Mouse (Mus musculus): ENCODE data around the gene Ptma. TPM values are rescaled to one million over a fixed set of nuclear protein-coding genes. Genes with fewer than 3 reads are reported as not detected.
"Not testable (repeated sequence)": the region's sequence is repeated elsewhere in the genome, so short reads cannot be mapped to it uniquely, and the experiment has no call there.

Ptma gene
- polyA plus RNA-seq, 1 experiment from 2014 or later, result 2,480 TPM

DNA sequence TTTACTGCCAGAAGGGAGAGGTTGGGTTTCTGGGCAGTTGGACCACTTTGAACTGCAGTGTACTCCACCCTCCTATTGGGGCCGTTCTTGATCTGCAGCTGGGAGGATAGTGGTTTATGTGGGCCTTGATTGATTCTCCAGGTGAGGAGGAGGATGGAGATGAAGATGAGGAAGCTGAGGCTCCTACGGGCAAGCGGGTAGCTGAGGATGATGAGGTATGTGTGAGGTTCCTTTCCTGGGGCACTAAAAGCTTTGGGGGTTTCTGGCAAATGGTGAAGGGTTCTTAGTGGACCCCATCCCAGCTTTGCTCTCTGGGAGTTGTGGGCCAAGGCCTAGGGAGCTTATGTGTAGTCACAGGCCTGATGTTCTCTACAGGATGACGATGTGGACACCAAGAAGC lies 3.1 kb downstream of the Ptma start:
- Histone ChIP-seq H3K27me3 (replicated peaks; ENCODE audit: control insufficient read depth, insufficient read depth, low read length) (no peaks in the 10 kb centered on the region), H3K36me3 (ENCODE audit: control insufficient read depth, insufficient read depth, low read length) (peaks cover 29% of the 10 kb centered on the region), H3K9me3 (replicated peaks; ENCODE audit: control insufficient read depth, low read length) (no peaks in the 10 kb centered on the region), H3K27ac (ENCODE audit: low read depth, low read length) (no peak overlapping the region), H3K9ac (ENCODE audit: low read length) (peak overlapping the region; percentile 100), H3K4me1 (ENCODE audit: control insufficient read depth, insufficient read depth, low read length) (peaks cover 20% of the 10 kb centered on the region), H3K4me3 (ENCODE audit: low read depth, low read length) (peak overlapping the region; percentile 100), H3K4me2 (ENCODE audit: low read length) (peak overlapping the region; percentile 83)
- WGBS, result 37% methylated on average over 4 of the region's 4 CpGs
- no peak for ATAC-seq
- no peak for DNase-seq (ENCODE audit: low spot score)

DNA sequence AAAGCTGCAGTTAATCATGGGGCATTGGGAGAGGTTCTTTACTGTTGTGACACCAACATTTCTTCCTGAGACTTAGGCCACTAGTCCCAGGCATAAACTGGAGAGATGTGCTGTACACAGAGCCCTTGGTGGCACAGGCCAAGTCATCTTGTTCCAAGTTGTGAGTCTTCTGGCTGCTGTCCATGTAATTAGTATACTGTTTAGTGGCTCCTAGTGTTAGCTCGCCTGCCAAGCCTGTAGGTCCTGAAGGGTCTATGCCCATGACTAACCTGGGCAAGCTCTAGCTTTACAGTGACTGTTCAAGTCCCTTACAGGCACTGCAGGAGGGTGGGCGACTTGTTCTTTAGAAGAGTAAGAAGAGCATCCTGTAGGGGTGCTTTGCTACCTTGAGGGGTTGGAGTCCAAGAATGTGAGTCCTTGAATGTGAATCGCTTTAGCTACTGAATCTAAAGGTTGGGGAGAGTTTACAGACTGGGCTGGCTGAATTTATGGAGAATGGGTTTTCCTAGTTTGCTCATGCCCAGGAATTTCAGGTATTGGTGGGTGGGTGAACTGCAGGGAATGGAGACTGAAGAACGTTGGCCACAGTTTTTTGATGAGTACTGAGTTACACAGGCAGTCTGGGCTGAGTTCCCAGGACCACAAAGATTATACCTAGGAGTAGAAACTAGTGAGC lies 4.5 kb downstream of the Ptma start:
- 15% methylated on average over 4 of the region's 4 CpGs for WGBS
- no peaks in the 10 kb centered on the region for H3K27me3 ChIP-seq (replicated peaks; ENCODE audit: control insufficient read depth, insufficient read depth, low read length)
- H3K4me1 ChIP-seq (ENCODE audit: control insufficient read depth, insufficient read depth, low read length), result peaks cover 16% of the 10 kb centered on the region
- peaks cover 29% of the 10 kb centered on the region for H3K36me3 ChIP-seq (ENCODE audit: control insufficient read depth, insufficient read depth, low read length)
- ATAC-seq (no peak), DNase-seq (ENCODE audit: low spot score) (peak; percentile 72)
- peak overlapping the region; percentile 7; the same call in 1 of the 2 replicates for H3K4me3 ChIP-seq (ENCODE audit: low read depth, low read length)
- H3K4me2 ChIP-seq (ENCODE audit: low read length), result peak overlapping the region; percentile 16; the same call in 1 of the 2 replicates
- H3K27ac ChIP-seq (ENCODE audit: low read depth, low read length), result no peak overlapping the region
- H3K9me3 ChIP-seq (replicated peaks; ENCODE audit: control insufficient read depth, low read length), result no peaks in the 10 kb centered on the region
- no peak overlapping the region; the same call in 1 of the 2 replicates for H3K9ac ChIP-seq (ENCODE audit: low read length)

DNA sequence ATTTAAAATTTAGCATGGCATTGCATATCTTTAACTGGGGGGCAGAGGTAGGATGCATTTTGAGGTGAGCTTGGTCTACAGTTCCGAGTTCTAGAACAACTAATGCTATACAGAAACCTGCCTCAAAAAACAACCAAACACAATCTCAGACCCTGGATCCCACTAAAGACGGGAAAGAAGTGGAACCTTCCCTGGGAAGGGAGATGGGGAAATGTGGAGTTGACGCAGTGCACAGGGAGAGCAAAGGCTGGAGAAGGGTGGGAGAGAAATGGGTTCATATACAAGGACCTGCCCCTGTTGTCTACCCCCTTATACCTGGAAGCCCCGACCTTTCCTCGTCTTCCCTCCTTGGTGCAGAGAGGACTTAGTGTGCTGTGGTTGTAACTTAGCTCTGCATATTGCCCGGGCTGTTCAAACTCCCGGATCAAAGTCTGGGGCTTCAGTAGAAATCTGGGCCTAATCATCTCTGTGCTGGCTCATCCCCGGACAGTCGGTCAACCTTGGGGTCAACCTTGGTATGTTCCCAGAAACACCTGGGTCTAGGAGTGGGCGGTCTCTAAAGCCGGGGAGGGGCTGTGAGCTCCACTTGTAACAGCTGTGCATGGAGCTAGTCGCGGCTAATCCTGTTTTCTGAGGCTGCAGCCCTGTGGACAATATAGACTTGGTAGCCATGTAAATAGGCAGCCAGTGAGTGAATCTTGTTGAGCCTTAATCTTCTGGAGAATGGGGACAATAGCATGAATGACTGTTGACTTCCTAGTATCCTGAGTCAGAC lies 5.2 kb downstream of the Ptma start:
- peak overlapping the region; percentile 4; the same call in 1 of the 2 replicates for H3K4me3 ChIP-seq (ENCODE audit: low read depth, low read length)
- H3K27me3 ChIP-seq (replicated peaks; ENCODE audit: control insufficient read depth, insufficient read depth, low read length), result no peaks in the 10 kb centered on the region
- peak overlapping the region; percentile 23; the same call in 1 of the 2 replicates for H3K4me2 ChIP-seq (ENCODE audit: low read length)
- peak overlapping the region; percentile 1; the same call in 1 of the 2 replicates for H3K9ac ChIP-seq (ENCODE audit: low read length)
- peaks cover 29% of the 10 kb centered on the region for H3K36me3 ChIP-seq (ENCODE audit: control insufficient read depth, insufficient read depth, low read length)
- ATAC-seq (peak; percentile 30), DNase-seq (ENCODE audit: low spot score) (no peak)
- 6% methylated on average over 13 of the region's 13 CpGs for WGBS
- H3K27ac ChIP-seq (ENCODE audit: low read depth, low read length), result peak overlapping the region; percentile 3; the same call in 1 of the 2 replicates
- H3K9me3 ChIP-seq (replicated peaks; ENCODE audit: control insufficient read depth, low read length), result no peaks in the 10 kb centered on the region
- peaks cover 16% of the 10 kb centered on the region for H3K4me1 ChIP-seq (ENCODE audit: control insufficient read depth, insufficient read depth, low read length)

DNA sequence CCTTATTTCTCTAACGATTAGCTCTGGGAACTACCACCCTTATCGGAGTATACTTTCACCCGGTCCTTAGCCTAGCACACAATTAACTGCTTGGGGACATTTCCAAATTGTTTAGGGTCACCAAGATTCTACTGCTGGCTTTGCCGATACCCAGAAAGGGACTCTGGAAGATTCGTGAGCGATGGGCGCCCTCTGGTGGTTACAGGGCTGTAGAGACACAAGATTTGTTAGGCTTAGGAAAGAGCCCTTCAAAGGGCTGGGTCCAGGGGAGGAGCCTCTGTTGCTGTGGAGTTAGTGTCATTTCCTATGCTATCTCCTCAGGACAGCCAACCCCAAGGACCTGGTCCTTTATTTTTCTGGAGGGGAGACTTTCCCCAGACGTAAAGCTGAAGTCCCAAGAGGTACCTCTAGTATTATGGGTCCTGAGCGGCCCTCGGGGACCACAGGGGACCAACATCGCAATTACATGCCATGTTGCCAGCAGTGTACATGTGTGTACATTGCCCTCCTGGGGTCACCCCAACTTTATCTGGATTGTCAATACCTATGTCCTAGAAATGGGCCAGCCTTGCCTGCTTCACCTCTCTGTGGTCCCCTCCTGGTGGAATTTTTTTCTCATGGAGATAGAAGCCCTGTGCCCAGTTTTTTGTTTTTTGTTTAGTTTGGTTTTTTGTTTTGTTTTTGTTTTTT lies 6.0 kb downstream of the Ptma start:
- H3K9ac ChIP-seq (ENCODE audit: low read length), result no peak overlapping the region; the same call in 1 of the 2 replicates
- 27% methylated on average over 11 of the region's 11 CpGs for WGBS

DNA sequence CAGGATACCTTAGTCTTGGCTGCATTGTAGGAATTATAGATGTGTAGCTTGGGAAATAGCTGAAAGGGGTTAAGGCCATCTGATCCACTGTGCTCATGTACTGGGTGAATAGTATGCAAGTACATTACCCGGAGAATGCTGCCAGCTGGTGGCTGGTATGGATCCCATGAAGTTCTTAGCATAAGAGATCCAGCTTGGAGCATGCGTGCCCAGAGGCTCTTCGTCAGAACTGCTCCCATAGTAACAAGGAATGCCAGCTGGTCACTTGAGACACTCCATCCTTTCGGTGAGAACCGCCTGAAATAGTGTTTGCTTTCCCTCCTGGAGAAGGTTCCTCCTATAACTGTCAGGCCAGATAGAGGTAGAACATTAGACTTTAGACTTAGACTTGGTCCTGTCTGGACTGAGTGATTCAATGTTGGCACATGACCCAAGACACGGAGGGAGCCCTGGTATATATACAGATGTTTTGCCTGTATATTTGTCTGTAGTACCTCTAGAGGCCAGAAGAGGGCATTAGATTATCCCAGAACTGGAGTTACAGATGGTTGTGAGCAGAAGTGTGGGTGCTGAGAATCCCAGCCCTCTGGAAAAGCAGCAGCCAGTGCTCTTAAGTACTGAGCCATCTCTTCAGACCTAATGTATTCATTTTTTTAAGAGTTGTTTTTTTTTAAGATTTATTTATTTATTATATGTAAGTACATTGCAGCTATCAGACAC lies 7.0 kb downstream of the Ptma start:
- WGBS, result 88% methylated on average over 6 of the region's 6 CpGs
- Histone ChIP-seq H3K27ac (ENCODE audit: low read depth, low read length) (no peak overlapping the region), H3K4me1 (ENCODE audit: control insufficient read depth, insufficient read depth, low read length) (peaks cover 16% of the 10 kb centered on the region), H3K9ac (ENCODE audit: low read length) (no peak overlapping the region), H3K4me2 (ENCODE audit: low read length) (no peak overlapping the region), H3K27me3 (replicated peaks; ENCODE audit: control insufficient read depth, insufficient read depth, low read length) (no peaks in the 10 kb centered on the region), H3K4me3 (ENCODE audit: low read depth, low read length) (no peak overlapping the region), H3K9me3 (replicated peaks; ENCODE audit: control insufficient read depth, low read length) (no peaks in the 10 kb centered on the region), H3K36me3 (ENCODE audit: control insufficient read depth, insufficient read depth, low read length) (peaks cover 25% of the 10 kb centered on the region)
- ATAC-seq, result no peak
- peak; percentile 29 for DNase-seq (ENCODE audit: low spot score)

More for the DNA sequence above, 6.0 kb downstream of the Ptma start:
- H3K4me2 ChIP-seq (ENCODE audit: low read length), result peak overlapping the region; percentile 23; the same call in 1 of the 2 replicates
- H3K4me3 ChIP-seq (ENCODE audit: low read depth, low read length), result no peak overlapping the region
- peak; percentile 56 for ATAC-seq
- peaks cover 16% of the 10 kb centered on the region for H3K4me1 ChIP-seq (ENCODE audit: control insufficient read depth, insufficient read depth, low read length)
- H3K27me3 ChIP-seq (replicated peaks; ENCODE audit: control insufficient read depth, insufficient read depth, low read length), result no peaks in the 10 kb centered on the region
- H3K9me3 ChIP-seq (replicated peaks; ENCODE audit: control insufficient read depth, low read length), result no peaks in the 10 kb centered on the region
- H3K27ac ChIP-seq (ENCODE audit: low read depth, low read length), result peak overlapping the region; percentile 3; the same call in 1 of the 2 replicates
- H3K36me3 ChIP-seq (ENCODE audit: control insufficient read depth, insufficient read depth, low read length), result peaks cover 29% of the 10 kb centered on the region
- peak; percentile 97 for DNase-seq (ENCODE audit: low spot score)

DNA sequence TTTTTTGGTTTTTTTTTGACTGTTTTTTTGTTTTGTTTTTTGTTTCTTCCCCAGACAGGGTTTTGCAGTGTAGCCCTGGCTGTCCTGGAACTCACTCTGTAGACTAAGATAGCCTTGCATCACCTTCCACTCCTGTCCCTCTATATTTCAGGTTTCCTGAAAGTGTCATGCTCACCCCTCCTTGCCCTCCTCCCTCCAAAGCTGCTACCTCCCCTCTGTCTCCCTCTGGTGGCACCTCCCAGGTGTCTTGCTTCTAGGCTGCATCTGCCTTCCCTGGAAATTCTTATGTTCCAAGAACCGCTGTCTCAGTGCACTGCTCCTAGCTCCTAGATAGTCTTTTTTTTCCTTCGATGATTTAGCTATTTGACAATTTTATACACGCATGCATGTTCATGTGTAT lies 11.9 kb downstream of the Ptma start:
- H3K27ac ChIP-seq (ENCODE audit: low read depth, low read length), result no peak overlapping the region
- H3K9me3 ChIP-seq (replicated peaks; ENCODE audit: control insufficient read depth, low read length), result no peaks in the 10 kb centered on the region
- H3K4me1 ChIP-seq (ENCODE audit: control insufficient read depth, insufficient read depth, low read length), result no peaks in the 10 kb centered on the region
- DNase-seq (ENCODE audit: low spot score) (no peak), ATAC-seq (no peak)
- H3K4me3 ChIP-seq (ENCODE audit: low read depth, low read length), result no peak overlapping the region
- WGBS, result 65% methylated on average over 3 of the region's 3 CpGs
- no peak overlapping the region for H3K4me2 ChIP-seq (ENCODE audit: low read length)
- H3K27me3 ChIP-seq (replicated peaks; ENCODE audit: control insufficient read depth, insufficient read depth, low read length), result no peaks in the 10 kb centered on the region
- H3K36me3 ChIP-seq (ENCODE audit: control insufficient read depth, insufficient read depth, low read length), result peaks cover 19% of the 10 kb centered on the region
- no peak overlapping the region for H3K9ac ChIP-seq (ENCODE audit: low read length)

DNA sequence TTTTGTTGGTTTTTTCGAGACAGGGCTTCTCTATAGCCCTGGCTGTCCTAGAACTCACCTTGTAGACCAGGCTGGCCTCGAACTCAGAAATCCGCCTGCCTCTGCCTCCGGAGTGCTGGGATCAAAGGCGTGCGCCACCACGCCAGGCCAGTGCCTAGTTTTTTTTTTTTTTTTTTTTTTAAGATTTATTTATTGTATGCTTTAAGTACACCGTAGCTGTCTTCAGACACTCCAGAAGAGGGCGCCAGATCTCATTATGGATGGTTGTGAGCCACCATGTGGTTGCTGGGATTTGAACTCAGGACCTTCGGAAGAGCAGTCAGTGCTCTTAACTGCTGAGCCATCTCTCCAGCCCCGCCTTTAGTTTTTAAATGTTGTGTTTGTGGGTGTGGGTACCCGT lies 13.1 kb downstream of the Ptma start:
- ATAC-seq; H3K4me3 ChIP-seq (ENCODE audit: low read depth, low read length); H3K27me3 ChIP-seq (replicated peaks; ENCODE audit: control insufficient read depth, insufficient read depth, low read length); DNase-seq (ENCODE audit: low spot score); H3K9ac ChIP-seq (ENCODE audit: low read length); H3K4me1 ChIP-seq (ENCODE audit: control insufficient read depth, insufficient read depth, low read length); H3K4me2 ChIP-seq (ENCODE audit: low read length); H3K27ac ChIP-seq (ENCODE audit: low read depth, low read length); H3K9me3 ChIP-seq (replicated peaks; ENCODE audit: control insufficient read depth, low read length): not testable (repeated sequence)
- H3K36me3 ChIP-seq (ENCODE audit: control insufficient read depth, insufficient read depth, low read length), result peaks cover 30% of the 10 kb centered on the region
- 91% methylated on average over 12 of the region's 12 CpGs for WGBS

DNA sequence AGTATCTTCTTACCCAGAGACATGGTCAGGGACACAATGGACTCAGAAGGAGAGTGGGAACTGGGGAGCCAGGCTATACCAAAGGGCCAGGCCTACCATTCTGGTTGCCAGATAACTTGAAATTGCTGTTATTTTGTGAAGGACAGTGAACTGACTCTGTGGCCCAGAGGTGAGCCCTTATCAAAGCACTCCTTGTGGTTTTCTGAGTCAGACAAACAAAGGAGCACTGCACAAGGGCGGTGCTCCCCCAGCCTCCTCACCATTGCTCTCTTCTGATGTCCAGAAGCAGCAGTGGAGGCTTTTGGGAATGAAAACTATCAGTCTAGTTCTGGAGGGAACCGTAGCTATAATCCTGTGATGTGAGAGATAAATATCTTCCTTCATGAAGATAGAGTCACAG lies 16.1 kb downstream of the Ptma start:
- Histone ChIP-seq H3K27me3 (replicated peaks; ENCODE audit: control insufficient read depth, insufficient read depth, low read length) (no peaks in the 10 kb centered on the region), H3K9me3 (replicated peaks; ENCODE audit: control insufficient read depth, low read length) (no peaks in the 10 kb centered on the region), H3K4me1 (ENCODE audit: control insufficient read depth, insufficient read depth, low read length) (no peaks in the 10 kb centered on the region), H3K36me3 (ENCODE audit: control insufficient read depth, insufficient read depth, low read length) (peaks cover 58% of the 10 kb centered on the region), H3K27ac (ENCODE audit: low read depth, low read length) (no peak overlapping the region), H3K4me3 (ENCODE audit: low read depth, low read length) (no peak overlapping the region), H3K4me2 (ENCODE audit: low read length) (no peak overlapping the region), H3K9ac (ENCODE audit: low read length) (no peak overlapping the region)
- WGBS, result 91% methylated on average over 2 of the region's 2 CpGs
- no peak for ATAC-seq
- DNase-seq (ENCODE audit: low spot score), result no peak
